Mouse (Mus musculus): ENCODE results near the gene Sim1. TPM values are rescaled to one million over a fixed set of nuclear protein-coding genes. Genes with fewer than 3 reads are reported as not detected.

The Sim1 gene
- total RNA-seq, 2 experiments from 2014 or later: not detected

DNA sequence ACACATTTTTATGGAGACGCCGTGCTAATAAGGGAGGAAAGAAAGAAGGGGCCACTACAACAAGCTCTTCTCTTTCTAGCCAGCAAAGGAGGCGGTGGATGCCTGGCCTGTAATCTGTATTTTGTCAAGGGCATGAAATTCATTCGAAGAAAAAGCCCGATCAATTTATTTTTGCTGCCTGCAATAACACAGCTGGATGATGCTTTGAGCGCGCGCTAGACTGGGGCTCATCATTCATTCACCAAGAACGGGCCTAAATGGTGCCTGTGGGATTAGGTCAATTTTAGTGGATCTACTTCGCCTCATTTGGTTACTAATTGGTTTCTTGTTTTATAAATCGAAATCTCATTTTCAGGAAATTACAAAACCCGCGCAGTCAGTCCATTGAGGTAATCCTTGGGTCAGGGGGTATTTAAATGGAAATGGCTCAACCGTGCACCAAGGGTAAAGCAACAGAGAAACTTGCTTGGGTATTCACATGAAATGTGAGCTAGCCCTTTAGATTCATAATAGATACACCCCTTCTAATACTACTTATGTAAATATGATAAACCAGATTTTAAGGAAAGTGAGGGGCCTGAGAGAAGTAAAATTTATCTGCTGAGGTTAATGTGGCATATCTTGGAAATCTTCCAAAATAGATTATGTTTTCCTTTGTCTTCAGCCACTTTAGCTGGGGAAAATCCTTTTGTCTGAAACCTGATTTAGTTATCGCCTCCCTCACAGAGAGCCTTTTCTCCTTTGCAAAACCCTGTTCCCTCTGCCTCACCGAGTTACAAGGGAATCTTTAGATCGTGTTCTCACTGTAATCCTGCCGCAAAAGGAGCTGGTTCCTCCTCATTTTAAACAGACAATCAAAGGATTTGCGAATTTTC lies 7.3 kb downstream of the Sim1 start:
- no peak for DNase-seq (ENCODE audit: low spot score in 2 of 2)

- DNase-seq (ENCODE audit: low spot score in 2 of 2): no peak
These were observed 8.5 kb downstream of the Sim1 start for GRCm38 (mm10) chr10:50902741-50903715.

GRCm38 (mm10) chr10:50903846-50904763 lies 9.6 kb downstream of the Sim1 start:
- no peak for DNase-seq (ENCODE audit: low spot score in 2 of 2)

DNA sequence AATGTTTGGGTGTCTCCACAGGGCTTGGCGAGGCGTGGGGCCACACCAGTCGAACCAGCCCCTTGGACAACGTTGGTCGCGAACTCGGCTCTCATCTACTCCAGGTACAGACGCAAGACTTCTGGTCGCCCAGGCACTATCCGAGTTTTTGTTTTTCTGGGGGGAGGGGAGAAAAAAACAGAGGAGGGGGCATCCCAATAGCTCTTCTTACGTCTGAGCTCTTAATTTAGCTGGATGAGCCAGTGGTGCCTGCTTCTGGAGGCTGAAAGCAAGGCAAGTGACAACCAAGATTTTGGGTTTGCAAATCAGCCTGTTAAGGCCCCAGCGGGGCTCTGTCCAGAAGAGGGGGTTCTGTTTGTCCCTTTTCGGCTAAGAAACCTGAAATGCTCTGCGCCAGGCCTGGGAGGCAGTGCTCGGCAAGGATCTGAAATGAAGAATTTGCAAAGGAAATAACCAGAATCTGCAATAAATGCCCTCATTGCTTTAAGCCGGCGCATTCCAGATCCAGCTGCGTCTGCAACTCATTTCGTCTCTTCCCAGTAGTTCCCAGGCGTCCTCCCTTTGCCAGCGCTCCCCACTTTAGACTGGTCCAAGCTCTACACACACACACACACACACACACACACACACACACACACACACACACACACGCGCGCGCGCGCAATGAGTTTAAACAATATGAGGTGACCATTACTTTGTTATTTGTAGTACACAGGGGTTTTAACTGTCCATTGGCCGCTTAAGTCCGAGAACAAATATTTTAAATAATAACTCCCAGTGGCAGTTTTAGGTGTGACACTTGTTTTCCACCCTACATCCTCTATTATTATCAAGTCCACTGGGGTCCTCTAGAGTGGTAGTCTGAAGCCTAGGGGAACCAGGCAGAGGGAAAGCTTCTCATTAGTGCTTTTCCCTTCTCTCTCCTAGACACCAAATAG lies 10.5 kb downstream of the Sim1 start:
- DNase-seq (ENCODE audit: low spot score in 2 of 2): no peak

GRCm38 (mm10) chr10:50910400-50910799 lies 15.8 kb downstream of the Sim1 start:
- no peak for DNase-seq (ENCODE audit: low spot score in 2 of 2)

DNA sequence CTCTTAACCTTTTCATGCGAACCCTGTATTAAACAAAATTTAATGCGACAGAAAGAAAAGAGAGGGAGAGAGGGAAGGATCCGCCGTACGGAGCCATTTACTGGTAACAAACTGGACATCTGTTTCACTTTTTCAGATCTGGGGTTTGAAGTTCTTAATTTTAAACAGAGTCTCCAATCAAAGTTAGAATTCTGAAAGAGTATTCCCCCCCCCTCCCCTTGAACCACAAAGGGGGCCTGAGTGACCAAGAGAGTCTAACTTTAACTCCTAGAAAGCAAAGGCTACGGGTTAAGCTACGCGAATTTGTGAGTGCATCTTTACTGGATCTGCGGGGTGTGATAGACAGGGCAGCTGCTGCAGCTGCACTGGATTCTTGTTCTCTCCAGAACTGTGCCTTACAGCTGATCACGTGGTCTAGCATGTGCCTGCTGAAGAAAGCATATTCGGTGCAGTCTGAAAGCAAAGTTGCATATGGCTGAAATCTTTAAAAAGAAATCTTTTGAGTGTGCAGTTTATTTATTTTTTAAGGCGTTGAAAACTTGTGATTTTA lies 16.4 kb downstream of the Sim1 start:
- no peak for DNase-seq (ENCODE audit: low spot score in 2 of 2)

DNA sequence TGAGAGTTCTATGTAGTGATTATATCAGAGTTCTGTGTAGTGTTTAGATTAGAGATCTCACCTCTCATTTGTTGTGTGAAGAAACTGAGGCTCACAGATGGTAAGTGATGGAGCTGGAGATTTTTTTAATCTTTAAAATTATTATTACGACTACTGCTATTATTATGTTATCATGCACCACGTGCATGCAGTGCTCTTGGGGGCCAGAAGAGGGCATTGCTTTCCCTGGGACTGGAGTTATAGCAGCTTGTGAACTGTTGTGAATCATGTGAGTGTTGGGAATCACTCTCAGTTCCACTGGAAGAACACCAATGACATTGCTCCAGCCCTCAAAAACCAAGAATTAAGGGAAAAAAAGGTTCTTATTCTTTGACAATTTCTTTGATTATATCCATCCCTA lies 21.1 kb downstream of the Sim1 start:
- DNase-seq (ENCODE audit: low spot score in 2 of 2): no peak

GRCm38 (mm10) chr10:50929281-50929680 lies 34.7 kb downstream of the Sim1 start:
- DNase-seq (ENCODE audit: low spot score in 2 of 2): no peak

DNA sequence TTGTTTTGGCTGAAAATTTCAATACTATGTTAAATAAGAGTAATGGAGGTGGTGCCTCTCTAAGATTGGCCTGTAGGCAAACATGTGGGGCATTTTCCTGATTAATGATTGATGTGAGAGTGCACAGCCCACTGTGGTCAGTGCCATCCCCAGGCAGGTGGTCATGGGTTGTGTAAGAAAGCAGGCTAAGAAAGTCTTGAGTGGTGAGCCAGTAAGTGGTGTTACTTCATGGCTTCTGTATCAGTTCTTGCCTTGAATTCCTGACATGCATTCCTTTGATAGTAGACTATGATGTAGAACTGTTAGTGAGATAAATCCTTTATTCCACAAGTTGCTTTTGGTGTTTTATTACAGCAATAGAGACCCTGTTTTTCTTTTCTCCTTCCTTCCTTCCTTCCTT lies 41.1 kb downstream of the Sim1 start:
- DNase-seq (ENCODE audit: low spot score in 2 of 2): no peak

GRCm38 (mm10) chr10:50973625-50974024 lies 79.1 kb downstream of the Sim1 start:
- no peak for DNase-seq (ENCODE audit: low spot score in 2 of 2)

GRCm38 (mm10) chr10:50981849-50982248 lies 87.3 kb downstream of the Sim1 start:
- DNase-seq (ENCODE audit: low spot score in 2 of 2): no peak

- DNase-seq (ENCODE audit: low spot score in 2 of 2): no peak
These were observed 89.1 kb downstream of the Sim1 start for GRCm38 (mm10) chr10:50983620-50984019.

DNA sequence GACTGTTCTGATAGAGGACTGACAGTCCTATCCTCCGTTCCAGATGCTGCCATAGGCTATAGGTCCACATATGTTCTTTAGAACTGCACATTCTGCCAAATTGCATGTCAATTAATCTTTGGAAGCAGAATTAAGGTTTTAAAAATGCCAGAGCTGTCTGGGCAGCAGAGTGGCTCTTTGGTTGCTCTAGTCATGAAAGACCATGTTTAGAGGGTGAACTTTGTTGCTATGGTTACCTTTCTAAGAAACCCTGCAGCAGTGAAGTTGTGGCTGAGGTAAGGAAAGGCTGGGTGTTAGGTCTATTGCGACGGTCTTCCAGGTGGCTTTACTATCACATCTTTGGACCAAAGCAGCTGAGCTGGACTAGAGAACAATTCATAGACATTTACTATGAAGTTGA lies 113.2 kb downstream of the Sim1 start:
- DNase-seq (ENCODE audit: low spot score in 2 of 2): no peak

- no peak for DNase-seq (ENCODE audit: low spot score in 2 of 2)
These were observed 117.0 kb downstream of the Sim1 start for GRCm38 (mm10) chr10:51011391-51012150.

- DNase-seq (ENCODE audit: low spot score in 2 of 2): no peak
These were observed 120.3 kb downstream of the Sim1 start for GRCm38 (mm10) chr10:51014901-51015300.

GRCm38 (mm10) chr10:51015362-51015761 lies 120.8 kb downstream of the Sim1 start:
- DNase-seq (ENCODE audit: low spot score in 2 of 2): no peak

DNA sequence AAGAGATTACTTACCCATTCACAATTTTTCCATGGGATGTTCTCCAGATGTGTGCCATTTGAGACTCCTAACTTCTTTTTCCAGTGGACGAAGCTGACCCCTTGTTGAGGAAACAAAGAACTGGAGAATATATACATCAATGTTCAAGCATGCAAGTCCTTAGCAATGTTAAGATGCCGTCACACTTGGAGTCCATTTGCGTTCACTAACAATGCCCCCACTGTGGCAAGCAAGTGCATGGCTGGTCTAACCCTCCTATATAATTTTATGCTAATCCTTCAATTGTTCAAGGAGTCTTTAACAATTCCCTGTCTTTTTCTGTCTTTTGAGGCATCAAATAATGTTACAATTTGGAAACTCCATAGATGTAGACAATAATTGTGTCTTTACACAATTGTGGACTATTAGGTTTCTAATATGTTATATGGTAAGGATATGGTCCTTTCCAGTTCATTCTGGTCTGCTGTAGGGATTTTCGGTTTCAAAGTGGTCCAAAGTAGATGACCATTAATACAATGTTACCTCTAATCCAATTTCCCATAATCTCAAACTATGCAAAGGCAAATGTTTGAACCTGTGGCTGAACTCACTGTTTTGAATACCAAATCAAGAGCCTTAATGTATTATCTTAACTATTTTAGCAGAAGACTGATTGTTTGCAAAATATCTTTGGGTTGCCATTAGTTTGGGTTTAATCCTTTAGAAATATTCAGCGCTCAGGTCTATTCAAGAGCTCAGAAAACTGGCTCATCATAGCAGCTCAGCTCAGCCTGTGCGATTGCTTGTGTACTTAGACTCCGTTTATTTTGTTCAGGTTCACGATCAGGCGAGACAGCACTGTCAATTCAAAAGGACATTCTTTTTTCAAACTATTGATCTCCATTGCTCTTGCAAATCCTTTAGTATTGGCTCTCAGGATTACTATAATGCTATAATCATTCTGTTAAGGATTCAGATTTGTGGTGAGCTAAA lies 129.0 kb downstream of the Sim1 start:
- DNase-seq (ENCODE audit: low spot score in 2 of 2): no peak
